Mouse (Mus musculus): ENCODE measurements around the gene Ncan.

- TF ChIP-seq CTCF (IDR thresholded peaks at IDR 0.05; ENCODE audit: extremely low read depth, insufficient read length, insufficient replicate concordance, low read depth, low read length) (no peak), POLR2A (IDR thresholded peaks at IDR 0.05; ENCODE audit: low read depth, low read length) (no peak)
Measured at GRCm38 (mm10) chr8:70057721-70058120, 63.0 kb downstream of the Ncan start.

Data from small intestine, adult 2 months (tissue).